Mouse (Mus musculus): ENCODE results near the gene Rab13.

DNA sequence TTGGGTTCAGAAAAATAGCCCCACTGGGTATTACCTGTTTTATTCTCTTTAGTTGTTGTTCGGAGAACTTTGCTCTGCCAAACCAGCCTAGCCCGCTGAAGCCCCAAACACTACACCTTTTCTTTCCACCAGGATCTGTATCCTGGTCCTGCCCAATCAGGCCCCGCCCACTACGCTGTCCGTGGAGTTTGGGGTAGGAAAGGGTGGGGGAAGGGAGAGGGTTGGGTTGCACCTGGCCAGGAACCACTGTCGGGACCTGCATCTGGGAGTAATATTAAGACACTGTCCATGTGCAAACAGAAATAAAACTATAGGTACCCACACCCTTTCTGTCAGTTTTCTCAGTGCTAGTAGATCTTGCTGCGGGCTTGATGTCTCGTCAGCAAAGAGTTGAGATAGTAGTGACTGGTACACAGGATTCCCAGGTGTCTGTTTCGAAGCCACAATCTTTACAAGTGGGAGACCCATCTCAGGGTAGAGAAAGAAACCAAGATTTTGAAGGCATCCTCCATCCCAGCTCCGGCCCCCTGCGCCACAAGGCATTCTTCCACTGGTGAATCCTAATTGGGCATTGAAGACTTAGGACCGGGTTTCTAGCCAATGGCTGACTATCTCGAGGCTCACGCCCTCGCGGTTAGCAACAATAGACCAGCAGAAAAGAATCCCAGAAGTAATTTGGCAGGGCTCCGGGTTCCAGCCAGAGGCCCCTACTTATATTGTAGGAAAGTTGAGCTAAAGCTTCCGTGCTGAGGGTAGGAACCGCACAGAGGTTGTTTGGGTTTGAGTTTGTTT is 29.7 kb downstream of the Rab13 start, which contains the start of gene Creb3l4:
- TF ChIP-seq POLR2A (IDR thresholded peaks at IDR 0.05; ENCODE audit: control insufficient read depth, extremely low read depth, insufficient read depth, low read length, poor library complexity), result no peak
- no peak for TF ChIP-seq CTCF (IDR thresholded peaks at IDR 0.05; ENCODE audit: borderline replicate concordance, control insufficient read depth, extremely low read depth, insufficient read depth, low read length, poor library complexity)
